Mouse (Mus musculus): ENCODE data around the gene Magi1. TPM values are rescaled to one million over a fixed set of nuclear protein-coding genes. Genes with fewer than 3 reads are reported as not detected.
A peak's percentile ranks its signal among the peaks of the same experiment; 100 is the strongest.

Gene Magi1
- polyA plus RNA-seq, 1 experiment = 158 TPM

- Histone ChIP-seq H3K4me1 (ENCODE audit: control insufficient read depth, insufficient read depth, low read length) (peaks cover 12% of the 10 kb centered on the region), H3K27ac (ENCODE audit: insufficient read depth, low read depth, low read length) (no peak overlapping the region), H3K4me3 (ENCODE audit: insufficient read depth, low read depth, low read length) (no peak overlapping the region)
- 78% methylated on average over 4 of the region's 4 CpGs for WGBS
- no peak for TF ChIP-seq CTCF (IDR thresholded peaks at IDR 0.05; ENCODE audit: insufficient read depth, low read depth, low read length)
- TF ChIP-seq POLR2A (IDR thresholded peaks at IDR 0.05; ENCODE audit: insufficient read depth, low read depth, low read length) = no peak
Measured at GRCm38 (mm10) chr6:93728791-93729190, 554.9 kb downstream of the Magi1 start.

GRCm38 (mm10) chr6:93727630-93728178 is 556.0 kb downstream of the Magi1 start:
- TF ChIP-seq CTCF (IDR thresholded peaks at IDR 0.05; ENCODE audit: insufficient read depth, low read depth, low read length) (no peak), POLR2A (IDR thresholded peaks at IDR 0.05; ENCODE audit: insufficient read depth, low read depth, low read length) (no peak)
- peaks cover 8% of the 10 kb centered on the region; the same call in 1 of the 2 replicates for H3K4me1 ChIP-seq (ENCODE audit: control insufficient read depth, insufficient read depth, low read length)
- H3K27ac ChIP-seq (ENCODE audit: insufficient read depth, low read depth, low read length) = no peak overlapping the region
- 68% methylated on average over 15 of the region's 15 CpGs for WGBS
- no peak overlapping the region for H3K4me3 ChIP-seq (ENCODE audit: insufficient read depth, low read depth, low read length)

GRCm38 (mm10) chr6:93726829-93727455 is 556.8 kb downstream of the Magi1 start:
- no peak for TF ChIP-seq POLR2A (IDR thresholded peaks at IDR 0.05; ENCODE audit: insufficient read depth, low read depth, low read length)
- TF ChIP-seq CTCF (IDR thresholded peaks at IDR 0.05; ENCODE audit: insufficient read depth, low read depth, low read length) = no peak
- H3K27ac ChIP-seq (ENCODE audit: insufficient read depth, low read depth, low read length) = no peak overlapping the region
- peaks cover 8% of the 10 kb centered on the region; the same call in 1 of the 2 replicates for H3K4me1 ChIP-seq (ENCODE audit: control insufficient read depth, insufficient read depth, low read length)
- H3K4me3 ChIP-seq (ENCODE audit: insufficient read depth, low read depth, low read length) = no peak overlapping the region
- WGBS = 37% methylated on average over 7 of the region's 7 CpGs

- 79% methylated on average over 10 of the region's 10 CpGs for WGBS
- H3K4me1 ChIP-seq (ENCODE audit: control insufficient read depth, insufficient read depth, low read length) = peaks cover 8% of the 10 kb centered on the region; the same call in 1 of the 2 replicates
- no peak overlapping the region for H3K4me3 ChIP-seq (ENCODE audit: insufficient read depth, low read depth, low read length)
- TF ChIP-seq POLR2A (IDR thresholded peaks at IDR 0.05; ENCODE audit: insufficient read depth, low read depth, low read length) (no peak), CTCF (IDR thresholded peaks at IDR 0.05; ENCODE audit: insufficient read depth, low read depth, low read length) (no peak)
- H3K27ac ChIP-seq (ENCODE audit: insufficient read depth, low read depth, low read length) = no peak overlapping the region
Measured at GRCm38 (mm10) chr6:93726121-93726520, 557.6 kb downstream of the Magi1 start.

GRCm38 (mm10) chr6:93724749-93725148 is 559.0 kb downstream of the Magi1 start:
- 58% methylated on average over 7 of the region's 7 CpGs for WGBS
- TF ChIP-seq POLR2A (IDR thresholded peaks at IDR 0.05; ENCODE audit: insufficient read depth, low read depth, low read length) = no peak
- TF ChIP-seq CTCF (IDR thresholded peaks at IDR 0.05; ENCODE audit: insufficient read depth, low read depth, low read length) = no peak
- H3K4me1 ChIP-seq (ENCODE audit: control insufficient read depth, insufficient read depth, low read length) = peaks cover 8% of the 10 kb centered on the region; the same call in 1 of the 2 replicates
- no peak overlapping the region for H3K27ac ChIP-seq (ENCODE audit: insufficient read depth, low read depth, low read length)
- no peak overlapping the region for H3K4me3 ChIP-seq (ENCODE audit: insufficient read depth, low read depth, low read length)

- Histone ChIP-seq H3K4me3 (ENCODE audit: insufficient read depth, low read depth, low read length) (no peak overlapping the region), H3K4me1 (ENCODE audit: control insufficient read depth, insufficient read depth, low read length) (peaks cover 11% of the 10 kb centered on the region), H3K27ac (ENCODE audit: insufficient read depth, low read depth, low read length) (no peak overlapping the region)
- TF ChIP-seq CTCF (IDR thresholded peaks at IDR 0.05; ENCODE audit: insufficient read depth, low read depth, low read length) (no peak), POLR2A (IDR thresholded peaks at IDR 0.05; ENCODE audit: insufficient read depth, low read depth, low read length) (no peak)
- 81% methylated on average over 2 of the region's 2 CpGs for WGBS
Measured at GRCm38 (mm10) chr6:93723226-93723625, 560.5 kb downstream of the Magi1 start.

- Histone ChIP-seq H3K4me3 (ENCODE audit: insufficient read depth, low read depth, low read length) (no peak overlapping the region), H3K4me1 (ENCODE audit: control insufficient read depth, insufficient read depth, low read length) (peaks cover 22% of the 10 kb centered on the region), H3K27ac (ENCODE audit: insufficient read depth, low read depth, low read length) (no peak overlapping the region)
- 64% methylated on average over 4 of the region's 4 CpGs for WGBS
- TF ChIP-seq POLR2A (IDR thresholded peaks at IDR 0.05; ENCODE audit: insufficient read depth, low read depth, low read length) (no peak), CTCF (IDR thresholded peaks at IDR 0.05; ENCODE audit: insufficient read depth, low read depth, low read length) (no peak)
Measured at GRCm38 (mm10) chr6:93719532-93719931, 564.2 kb downstream of the Magi1 start.

DNA sequence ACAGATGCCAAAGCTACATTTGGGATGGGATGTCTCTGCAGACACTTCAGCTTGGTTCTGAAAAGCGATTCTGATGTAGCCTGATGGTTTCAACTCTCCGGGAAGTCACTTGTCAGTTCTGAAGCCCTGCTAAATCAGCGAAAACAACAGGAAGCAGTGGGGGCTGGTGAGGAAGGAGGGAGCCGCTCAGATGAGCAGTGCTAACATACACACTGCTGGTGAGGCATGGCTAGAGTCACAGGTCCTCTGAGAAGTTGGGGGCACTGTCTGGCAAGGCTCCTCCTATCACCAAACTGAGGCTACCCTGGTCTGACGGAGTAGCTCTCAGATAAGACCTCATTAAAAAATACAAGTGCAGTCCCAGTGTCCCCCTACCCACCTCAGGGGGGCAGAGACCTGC is 565.3 kb downstream of the Magi1 start:
- 64% methylated on average over 5 of the region's 5 CpGs for WGBS
- Histone ChIP-seq H3K27ac (ENCODE audit: insufficient read depth, low read depth, low read length) (no peak overlapping the region), H3K4me1 (ENCODE audit: control insufficient read depth, insufficient read depth, low read length) (peaks cover 22% of the 10 kb centered on the region), H3K4me3 (ENCODE audit: insufficient read depth, low read depth, low read length) (no peak overlapping the region)
- no peak for TF ChIP-seq CTCF (IDR thresholded peaks at IDR 0.05; ENCODE audit: insufficient read depth, low read depth, low read length)
- TF ChIP-seq POLR2A (IDR thresholded peaks at IDR 0.05; ENCODE audit: insufficient read depth, low read depth, low read length) = no peak

DNA sequence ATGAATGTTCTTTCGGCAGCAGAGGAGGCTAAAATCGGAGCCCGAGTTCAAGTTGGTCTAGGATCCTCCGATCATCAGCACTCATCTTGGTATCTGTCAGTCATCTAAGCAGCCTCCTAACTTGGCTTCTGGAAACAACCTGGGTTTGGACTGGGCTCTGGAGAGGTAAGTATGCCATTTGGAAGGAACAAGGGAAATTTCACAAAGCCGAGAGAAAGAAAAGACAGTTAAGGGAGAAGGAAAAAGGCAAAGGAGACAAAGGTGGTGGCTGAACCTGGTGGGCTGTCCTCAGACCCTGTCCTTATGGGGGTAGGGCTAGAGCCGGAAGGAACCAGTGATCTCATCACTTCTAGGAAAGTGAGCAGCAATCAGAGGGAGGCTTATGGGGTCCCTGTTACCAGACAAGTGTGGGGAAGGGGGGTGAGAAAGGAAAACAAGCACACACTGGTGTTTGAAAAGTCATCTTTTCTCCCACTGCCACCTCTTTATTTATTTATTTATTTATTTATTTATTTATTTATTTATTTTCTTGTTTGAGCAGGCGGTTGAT is 565.8 kb downstream of the Magi1 start:
- TF ChIP-seq CTCF (IDR thresholded peaks at IDR 0.05; ENCODE audit: insufficient read depth, low read depth, low read length) (no peak), POLR2A (IDR thresholded peaks at IDR 0.05; ENCODE audit: insufficient read depth, low read depth, low read length) (no peak)
- WGBS = 61% methylated on average over 7 of the region's 7 CpGs
- Histone ChIP-seq H3K4me3 (ENCODE audit: insufficient read depth, low read depth, low read length) (no peak overlapping the region; the same call in 1 of the 2 replicates), H3K4me1 (ENCODE audit: control insufficient read depth, insufficient read depth, low read length) (peaks cover 22% of the 10 kb centered on the region), H3K27ac (ENCODE audit: insufficient read depth, low read depth, low read length) (0 out of 2 replicates have a peak overlapping the region, but pooled peaks have one; percentile 1)

All from olfactory bulb, adult 2 months (tissue).